Mouse (Mus musculus) E14TG2a.4 (cell line): ENCODE measurements around the gene Sh3bp5l.

ENCODE experiments used
- H3K27me3 ChIP-seq: 2 replicates; pipeline ENCODE4 v1.6.1; 2014; ENCODE audit warnings: low read length, control low read depth; ENCODE audit not compliant: insufficient read depth
- H3K36me3 ChIP-seq: 2 replicates; pipeline ENCODE4 v1.6.1; 2014; ENCODE audit warnings: low read length, control low read depth; ENCODE audit not compliant: insufficient read depth
- H3K4me1 ChIP-seq: replicated peaks from 2 replicates; pipeline ENCODE4 v1.6.1; 2014; ENCODE audit warnings: low read depth, low read length, control low read depth
- H3K4me3 ChIP-seq: replicated peaks from 2 replicates; pipeline ENCODE4 v1.5.1; 2014; ENCODE audit warnings: mild to moderate bottlenecking, low read length
- H3K9me3 ChIP-seq: 2 replicates; pipeline ENCODE4 v1.6.1; 2014; ENCODE audit warnings: low read length, control low read depth
- CTCF ChIP-seq: conservative IDR thresholded peaks from 2 replicates; pipeline ENCODE4 v1.5.1; 2014; ENCODE audit warnings: low read length
- NANOG ChIP-seq: IDR thresholded peaks from 2 replicates; pipeline ENCODE4 v1.6.1; 2014; ENCODE audit warnings: borderline replicate concordance, low read length, mixed read lengths
- POU5F1 ChIP-seq: IDR thresholded peaks from 2 replicates; pipeline ENCODE4 v1.6.1; 2014; ENCODE audit warnings: low read length, borderline replicate concordance

Sh3bp5l gene

DNA sequence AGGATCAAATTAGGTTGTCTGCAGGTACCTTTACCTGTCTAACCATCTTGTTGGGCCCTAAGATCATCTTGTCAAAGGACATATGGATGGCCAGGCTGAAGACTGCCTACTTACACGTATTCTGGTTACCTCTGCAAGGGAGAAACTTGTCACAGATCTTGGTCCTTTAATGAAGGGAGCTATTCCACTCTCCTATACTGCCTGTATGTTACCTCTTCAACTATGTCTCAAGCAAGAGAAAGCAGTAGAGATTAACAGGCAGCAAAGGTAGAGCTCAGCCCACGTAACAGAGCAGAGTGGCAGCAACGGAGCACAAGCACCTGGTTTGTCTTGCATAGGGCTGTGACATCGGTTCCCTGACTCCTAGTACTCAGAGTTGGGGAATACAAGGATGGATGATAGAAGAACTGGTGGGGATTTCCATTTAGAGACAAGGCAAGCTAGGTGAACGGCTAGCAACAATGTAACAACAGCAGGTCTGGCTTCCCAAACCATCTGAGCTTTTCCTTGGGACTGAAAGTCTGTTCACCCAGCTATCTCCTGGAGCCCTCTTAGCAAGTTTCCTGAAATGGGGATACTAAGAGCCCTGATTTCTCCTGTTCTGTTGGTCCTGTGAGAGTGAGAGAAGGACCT, 14.9 kb upstream of the Sh3bp5l start:
- peaks cover 65% of the 10 kb centered on the region for H3K36me3 ChIP-seq
- H3K4me3 ChIP-seq = peak overlapping the region; percentile 74; the same call in 1 of the 2 replicates
- no peak for TF ChIP-seq NANOG
- TF ChIP-seq CTCF = no peak
- no peak for TF ChIP-seq POU5F1
- H3K9me3 ChIP-seq = no peaks in the 10 kb centered on the region
- H3K4me1 ChIP-seq = peaks cover 21% of the 10 kb centered on the region
- peaks cover 22% of the 10 kb centered on the region for H3K27me3 ChIP-seq

DNA sequence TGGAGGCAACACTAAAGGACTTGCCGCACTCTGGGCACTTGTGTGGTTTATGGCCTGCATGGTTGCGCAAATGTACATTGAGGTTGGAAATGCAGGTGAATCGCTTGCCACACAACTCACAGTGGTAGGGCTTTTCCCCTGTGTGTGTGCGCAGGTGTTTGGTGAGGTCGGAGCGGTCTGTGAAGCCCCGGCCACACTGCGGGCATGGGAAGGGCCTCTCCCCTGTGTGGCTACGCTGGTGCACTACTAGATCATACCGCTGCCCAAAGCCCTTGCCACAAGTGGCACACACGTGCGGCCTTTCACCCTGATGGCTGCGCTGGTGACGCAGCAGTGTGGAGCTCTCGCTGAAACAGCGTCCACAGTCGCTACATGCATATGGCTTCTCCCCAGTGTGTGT, 14.2 kb upstream of the Sh3bp5l start:
- no peaks in the 10 kb centered on the region for H3K9me3 ChIP-seq
- no peak for TF ChIP-seq POU5F1
- no peak for TF ChIP-seq CTCF
- TF ChIP-seq NANOG = no peak
- peaks cover 21% of the 10 kb centered on the region for H3K4me1 ChIP-seq
- H3K4me3 ChIP-seq = peak overlapping the region; percentile 74
- H3K27me3 ChIP-seq = peaks cover 22% of the 10 kb centered on the region
- peaks cover 58% of the 10 kb centered on the region for H3K36me3 ChIP-seq

GRCm38 (mm10) chr11:58316768-58317390, 13.6 kb upstream of the Sh3bp5l start:
- peak overlapping the region; percentile 74 for H3K4me3 ChIP-seq
- no peak for TF ChIP-seq CTCF
- no peak for TF ChIP-seq NANOG
- no peak for TF ChIP-seq POU5F1
- no peaks in the 10 kb centered on the region for H3K9me3 ChIP-seq
- H3K4me1 ChIP-seq = peaks cover 21% of the 10 kb centered on the region
- H3K36me3 ChIP-seq = peaks cover 53% of the 10 kb centered on the region
- H3K27me3 ChIP-seq = peaks cover 22% of the 10 kb centered on the region

DNA sequence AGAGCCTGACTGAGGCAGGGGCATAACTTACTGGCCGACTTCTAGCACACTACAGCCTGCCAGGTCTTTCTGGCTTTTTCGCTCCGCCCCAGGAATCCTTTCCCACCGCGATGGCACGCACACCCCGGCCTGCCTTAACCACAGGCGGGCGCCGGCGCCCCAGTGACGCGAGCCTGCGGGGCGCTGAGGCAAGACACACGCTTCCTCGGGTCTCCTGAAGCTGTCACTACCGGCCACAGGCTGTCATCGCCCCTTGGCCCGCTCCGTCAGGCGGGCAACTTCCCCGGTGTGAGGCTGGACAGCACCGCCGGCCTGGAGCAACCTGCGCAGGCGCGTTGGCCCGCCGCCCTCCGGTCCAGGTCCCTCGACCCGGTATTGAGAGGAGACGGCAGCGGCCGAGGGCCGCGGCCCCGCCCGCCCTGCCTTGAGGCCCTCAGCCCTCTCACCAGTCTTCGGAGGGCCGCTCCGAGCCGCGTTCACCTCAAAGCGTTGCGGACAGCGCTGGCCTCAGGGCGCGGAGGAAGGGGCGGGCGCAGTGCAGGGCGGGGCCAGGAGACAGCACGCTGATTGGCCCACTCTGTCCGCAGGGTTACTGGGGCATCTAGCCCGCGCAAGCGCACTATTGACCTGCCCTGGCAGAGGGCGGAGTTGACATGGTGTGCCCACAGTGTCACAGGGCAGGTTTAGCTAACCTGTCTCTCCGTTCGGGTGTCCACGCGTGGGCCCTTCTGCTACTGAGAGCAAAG, 7.5 kb upstream of the Sh3bp5l start:
- TF ChIP-seq NANOG (no peak), POU5F1 (no peak), CTCF (no peak)
- Histone ChIP-seq H3K4me3 (peak overlapping the region; percentile 93), H3K9me3 (no peaks in the 10 kb centered on the region), H3K36me3 (peaks cover 26% of the 10 kb centered on the region), H3K4me1 (peaks cover 34% of the 10 kb centered on the region), H3K27me3 (no peaks in the 10 kb centered on the region; the same call in 1 of the 2 replicates)

DNA sequence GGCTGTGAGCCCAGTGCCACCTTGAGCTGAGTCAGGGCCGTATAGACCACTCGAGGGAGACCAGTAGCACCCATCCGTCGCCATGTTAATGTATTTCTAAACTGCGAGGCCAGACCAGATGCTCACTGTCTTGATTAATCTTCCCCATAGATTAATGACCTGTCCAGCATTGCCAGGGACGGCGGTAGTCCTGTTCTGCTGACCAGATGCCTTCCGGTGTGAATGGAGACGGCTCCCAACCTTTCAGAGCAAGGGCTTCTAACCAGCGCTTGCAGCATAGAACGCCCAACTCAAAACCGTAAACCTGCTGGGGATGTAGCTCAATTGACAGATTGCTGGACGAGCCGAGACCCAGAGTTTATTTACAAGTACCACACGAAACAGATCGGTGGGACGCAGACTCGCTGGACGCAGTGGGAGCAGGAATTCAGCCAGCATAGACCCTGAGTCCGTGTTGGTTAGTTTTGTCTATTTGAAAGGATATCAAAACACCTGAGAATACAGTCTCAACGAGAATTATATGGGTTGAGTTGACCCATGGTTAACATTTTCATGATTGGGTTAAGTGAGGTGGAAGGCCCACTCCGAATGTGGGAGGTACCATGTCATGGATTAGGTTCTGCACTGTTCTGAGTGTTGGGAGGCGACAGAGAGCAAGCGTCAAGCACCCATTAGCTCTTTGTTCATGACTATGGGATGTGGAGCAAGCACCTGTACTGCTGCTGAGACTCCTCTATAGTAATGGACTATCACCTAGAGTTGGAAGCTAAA, 6.8 kb upstream of the Sh3bp5l start:
- no peaks in the 10 kb centered on the region for H3K9me3 ChIP-seq
- H3K4me3 ChIP-seq = peak overlapping the region; percentile 93
- TF ChIP-seq POU5F1 = no peak
- TF ChIP-seq NANOG = no peak

GRCm38 (mm10) chr11:58324614-58325229, 5.8 kb upstream of the Sh3bp5l start:
- Histone ChIP-seq H3K9me3 (no peaks in the 10 kb centered on the region), H3K4me1 (peaks cover 50% of the 10 kb centered on the region), H3K4me3 (no peak overlapping the region), H3K36me3 (peaks cover 25% of the 10 kb centered on the region), H3K27me3 (no peaks in the 10 kb centered on the region; the same call in 1 of the 2 replicates)
- no peak for TF ChIP-seq CTCF
- no peak for TF ChIP-seq NANOG
- no peak for TF ChIP-seq POU5F1

More for the DNA sequence above, 6.8 kb upstream of the Sh3bp5l start:
- Histone ChIP-seq H3K4me1 (peaks cover 42% of the 10 kb centered on the region), H3K36me3 (peaks cover 32% of the 10 kb centered on the region), H3K27me3 (no peaks in the 10 kb centered on the region; the same call in 1 of the 2 replicates)

- H3K27me3 ChIP-seq = no peaks in the 10 kb centered on the region
- H3K9me3 ChIP-seq = no peaks in the 10 kb centered on the region
- peaks cover 58% of the 10 kb centered on the region for H3K4me1 ChIP-seq
- H3K36me3 ChIP-seq = peaks cover 30% of the 10 kb centered on the region
- H3K4me3 ChIP-seq = no peak overlapping the region
- no peak for TF ChIP-seq POU5F1
- TF ChIP-seq CTCF = peak; percentile 77
These were observed 3.7 kb upstream of the Sh3bp5l start for GRCm38 (mm10) chr11:58326781-58327180.
